Mouse (Mus musculus): ENCODE measurements at regions not wholly inside any gene's neighbourhood (a gene's known extent, or its start where the extent isn't known, plus 50 kb on each side); places are given as distances from the start of the nearest gene placed in this dataset.
A peak's percentile ranks its signal among the peaks of the same experiment; 100 is the strongest.

DNA sequence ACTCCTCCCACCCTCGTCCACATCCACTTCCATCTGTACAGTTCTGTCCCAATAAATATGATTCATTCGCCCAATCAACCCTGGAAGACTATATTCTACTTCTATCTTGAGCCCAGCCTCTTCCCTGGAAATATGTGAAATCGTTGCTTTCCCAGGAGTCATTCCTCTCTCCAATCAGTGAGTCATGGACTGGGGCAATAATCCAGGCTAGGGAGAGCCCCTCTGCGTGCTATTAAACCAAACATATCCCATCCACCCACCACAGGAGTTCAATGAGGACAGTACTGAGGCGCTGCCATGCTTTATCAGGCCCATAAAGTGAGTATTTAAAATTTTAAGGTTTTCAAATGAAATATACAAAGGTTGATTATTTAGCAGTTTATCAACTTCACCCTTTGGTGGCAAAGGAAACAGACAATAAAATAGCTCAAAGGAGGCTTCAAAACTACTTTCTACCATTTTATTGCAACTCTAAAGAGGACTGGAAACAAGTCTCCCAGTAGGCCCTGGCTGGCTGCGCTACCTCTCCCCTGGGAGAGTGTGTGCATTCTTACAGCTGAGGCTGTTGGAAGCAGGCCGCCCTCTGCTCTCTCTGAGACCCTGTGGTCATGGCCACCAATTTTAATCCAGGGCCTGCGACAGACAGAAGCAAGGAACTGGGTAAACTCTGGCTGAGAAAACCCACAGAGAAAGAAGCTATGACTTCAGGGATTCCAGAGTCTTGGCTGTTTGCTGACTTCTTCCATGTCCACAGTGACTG, 471.9 kb downstream of the Lmo4 start:
- TF ChIP-seq CTCF (conservative IDR thresholded peaks at IDR 0.05; ENCODE audit: insufficient read depth, insufficient read length, low read depth, low read length) (no peak), POLR2A (IDR thresholded peaks at IDR 0.05; ENCODE audit: low read depth, low read length) (no peak)
- Histone ChIP-seq H3K36me3 (ENCODE audit: control insufficient read depth, insufficient read depth, low read length) (no peaks in the 10 kb centered on the region), H3K27me3 (replicated peaks; ENCODE audit: control insufficient read depth, insufficient read depth, low read length) (no peaks in the 10 kb centered on the region; the same call in 1 of the 2 replicates), H3K4me1 (ENCODE audit: control insufficient read depth, insufficient read depth, low read length) (no peaks in the 10 kb centered on the region), H3K27ac (ENCODE audit: insufficient read depth, low read depth, low read length) (no peak overlapping the region), H3K4me3 (ENCODE audit: insufficient read depth, low read depth, low read length) (no peak overlapping the region)
- WGBS = 73% methylated on average over 8 of the region's 8 CpGs
- DNase-seq = peak; percentile 5

DNA sequence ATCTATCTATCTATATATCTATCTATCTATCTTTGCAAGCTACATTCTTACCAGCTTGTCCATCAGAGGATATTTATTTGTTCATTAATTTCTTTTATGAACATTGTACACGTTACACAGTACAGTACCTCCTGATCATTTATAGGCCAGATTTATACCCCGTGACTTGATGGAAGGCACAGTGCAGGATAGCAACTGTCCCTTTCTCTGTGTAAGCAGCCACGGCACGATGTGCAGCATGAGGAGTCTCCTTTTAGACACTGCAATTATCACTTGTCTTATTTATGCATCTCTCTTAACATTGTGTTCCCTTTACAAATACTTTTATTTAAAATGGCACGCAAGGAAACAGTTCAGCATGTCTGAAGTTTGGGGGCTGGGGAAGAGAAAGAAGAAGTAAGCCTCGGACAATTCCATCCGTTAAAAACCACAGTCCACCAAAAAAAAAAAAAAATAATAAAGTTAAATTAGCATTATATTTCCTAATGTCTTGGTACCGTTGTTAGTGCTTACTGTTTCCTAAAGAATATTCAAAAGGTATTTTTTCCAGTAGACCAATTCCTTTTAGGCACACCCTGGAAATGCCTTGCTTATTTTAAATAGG, 475.4 kb downstream of the Lmo4 start:
- Histone ChIP-seq H3K36me3 (ENCODE audit: control insufficient read depth, insufficient read depth, low read length) (no peaks in the 10 kb centered on the region), H3K27me3 (replicated peaks; ENCODE audit: control insufficient read depth, insufficient read depth, low read length) (no peaks in the 10 kb centered on the region), H3K27ac (ENCODE audit: insufficient read depth, low read depth, low read length) (no peak overlapping the region), H3K4me1 (ENCODE audit: control insufficient read depth, insufficient read depth, low read length) (no peaks in the 10 kb centered on the region), H3K4me3 (ENCODE audit: insufficient read depth, low read depth, low read length) (no peak overlapping the region)
- TF ChIP-seq CTCF (conservative IDR thresholded peaks at IDR 0.05; ENCODE audit: insufficient read depth, insufficient read length, low read depth, low read length) (no peak), POLR2A (IDR thresholded peaks at IDR 0.05; ENCODE audit: low read depth, low read length) (no peak)
- no peak for DNase-seq
- 82% methylated on average over 8 of the region's 8 CpGs for WGBS

DNA sequence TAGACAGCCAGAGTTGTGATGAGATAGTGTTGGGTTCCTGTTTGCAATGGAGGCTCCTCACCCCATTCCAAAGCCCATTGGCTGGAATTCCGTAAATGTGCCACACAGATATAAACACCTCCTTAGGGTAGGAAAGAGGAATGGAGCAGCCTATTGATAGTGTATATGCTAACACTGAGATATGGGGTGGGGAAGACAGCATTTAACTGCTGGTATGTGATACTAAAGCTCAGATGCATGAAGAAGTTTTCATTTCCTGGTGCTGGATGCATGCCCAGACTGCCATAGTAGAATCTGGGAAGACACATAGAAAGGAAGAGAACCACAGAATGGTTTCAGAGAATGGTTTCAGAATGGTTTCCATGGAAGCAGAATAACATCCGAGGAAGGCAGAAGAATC, 482.4 kb downstream of the Lmo4 start:
- H3K36me3 ChIP-seq (ENCODE audit: control insufficient read depth, insufficient read depth, low read length) = no peaks in the 10 kb centered on the region
- no peaks in the 10 kb centered on the region for H3K27me3 ChIP-seq (replicated peaks; ENCODE audit: control insufficient read depth, insufficient read depth, low read length)
- no peaks in the 10 kb centered on the region for H3K4me1 ChIP-seq (ENCODE audit: control insufficient read depth, insufficient read depth, low read length)
- no peak for DNase-seq
- H3K27ac ChIP-seq (ENCODE audit: insufficient read depth, low read depth, low read length) = no peak overlapping the region
- TF ChIP-seq POLR2A (IDR thresholded peaks at IDR 0.05; ENCODE audit: low read depth, low read length) = no peak
- no peak for TF ChIP-seq CTCF (conservative IDR thresholded peaks at IDR 0.05; ENCODE audit: insufficient read depth, insufficient read length, low read depth, low read length)
- WGBS = 80% methylated on average over 2 of the region's 2 CpGs
- H3K4me3 ChIP-seq (ENCODE audit: insufficient read depth, low read depth, low read length) = no peak overlapping the region

DNA sequence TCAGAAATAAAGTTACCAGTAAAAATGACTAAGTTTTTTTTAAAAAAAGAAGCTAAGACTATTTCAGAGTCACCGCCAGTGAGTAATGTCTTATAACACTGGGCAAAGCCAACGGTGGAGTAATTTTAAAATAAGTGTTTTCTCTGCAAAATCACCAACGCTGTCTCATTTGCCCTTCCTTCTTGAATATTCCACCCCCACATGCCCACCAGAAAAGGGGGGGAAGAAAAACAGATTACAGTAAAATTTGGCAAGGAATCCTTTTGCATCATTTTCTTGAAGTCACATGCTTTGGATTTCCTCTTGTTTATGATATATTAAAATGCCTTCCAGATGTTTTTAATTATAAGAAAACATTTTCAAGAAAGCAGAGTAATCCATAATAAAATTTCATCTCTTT, 482.9 kb downstream of the Lmo4 start:
- Histone ChIP-seq H3K4me1 (ENCODE audit: control insufficient read depth, insufficient read depth, low read length) (no peaks in the 10 kb centered on the region), H3K36me3 (ENCODE audit: control insufficient read depth, insufficient read depth, low read length) (no peaks in the 10 kb centered on the region), H3K4me3 (ENCODE audit: insufficient read depth, low read depth, low read length) (no peak overlapping the region), H3K27ac (ENCODE audit: insufficient read depth, low read depth, low read length) (no peak overlapping the region), H3K27me3 (replicated peaks; ENCODE audit: control insufficient read depth, insufficient read depth, low read length) (no peaks in the 10 kb centered on the region)
- no peak for DNase-seq
- WGBS = 72% methylated on average over 3 of the region's 3 CpGs
- TF ChIP-seq CTCF (conservative IDR thresholded peaks at IDR 0.05; ENCODE audit: insufficient read depth, insufficient read length, low read depth, low read length) (no peak), POLR2A (IDR thresholded peaks at IDR 0.05; ENCODE audit: low read depth, low read length) (no peak)

DNA sequence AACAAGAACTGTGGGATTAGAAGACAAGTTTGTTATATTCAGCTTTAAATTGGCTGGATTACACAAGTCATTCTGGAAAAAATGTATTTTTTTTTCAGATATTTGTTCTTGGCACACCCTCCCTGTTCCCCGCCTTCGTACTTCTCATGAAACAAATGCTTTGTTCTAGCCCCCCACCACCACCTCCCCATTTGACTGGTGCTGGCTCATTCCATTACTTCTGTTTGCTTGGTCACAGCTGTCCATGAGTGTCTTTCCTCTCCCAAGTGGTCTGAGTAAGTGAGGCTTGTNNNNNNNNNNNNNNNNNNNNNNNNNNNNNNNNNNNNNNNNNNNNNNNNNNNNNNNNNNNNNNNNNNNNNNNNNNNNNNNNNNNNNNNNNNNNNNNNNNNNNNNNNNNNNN, 491.8 kb downstream of the Lmo4 start:
- DNase-seq = no peak
- Histone ChIP-seq H3K4me1 (ENCODE audit: control insufficient read depth, insufficient read depth, low read length) (no peaks in the 10 kb centered on the region), H3K27me3 (replicated peaks; ENCODE audit: control insufficient read depth, insufficient read depth, low read length) (no peaks in the 10 kb centered on the region), H3K27ac (ENCODE audit: insufficient read depth, low read depth, low read length) (no peak overlapping the region), H3K4me3 (ENCODE audit: insufficient read depth, low read depth, low read length) (no peak overlapping the region), H3K36me3 (ENCODE audit: control insufficient read depth, insufficient read depth, low read length) (no peaks in the 10 kb centered on the region)
- 97% methylated on average over 2 of the region's 2 CpGs for WGBS
- no peak for TF ChIP-seq POLR2A (IDR thresholded peaks at IDR 0.05; ENCODE audit: low read depth, low read length)
- no peak for TF ChIP-seq CTCF (conservative IDR thresholded peaks at IDR 0.05; ENCODE audit: insufficient read depth, insufficient read length, low read depth, low read length)

DNA sequence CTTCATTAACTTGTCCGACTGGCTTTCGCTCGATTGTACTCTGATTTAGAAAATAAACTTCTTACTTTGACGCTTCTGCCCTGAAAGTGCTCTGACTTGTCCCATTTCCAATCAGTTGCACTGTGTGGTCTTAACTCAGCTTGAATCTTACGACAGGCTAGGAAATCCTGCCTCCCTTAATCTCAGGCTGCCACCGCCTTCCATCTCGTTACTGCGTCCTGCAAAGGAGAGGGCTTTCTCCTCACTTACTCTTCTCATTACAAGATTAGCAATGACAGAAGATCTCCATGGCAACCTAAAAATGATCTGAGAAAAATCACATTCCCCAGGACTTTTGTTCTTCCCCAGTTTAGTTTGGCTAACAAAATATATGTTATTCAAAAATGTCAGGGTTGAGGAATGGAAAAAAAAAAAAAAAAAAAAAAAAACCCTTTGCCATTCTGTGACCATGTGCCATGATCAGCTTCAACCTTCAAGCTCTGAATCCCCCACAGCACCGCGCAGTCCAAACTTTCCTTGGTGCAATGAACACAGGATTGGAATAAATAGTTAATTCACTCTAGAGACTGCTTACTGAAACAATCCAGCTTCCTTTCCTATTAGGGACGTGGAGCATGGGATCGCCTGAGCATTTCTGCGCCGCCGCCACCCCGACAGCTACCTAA, 494.1 kb downstream of the Lmo4 start:
- H3K27ac ChIP-seq (ENCODE audit: insufficient read depth, low read depth, low read length) = no peak overlapping the region
- DNase-seq = no peak
- 79% methylated on average over 16 of the region's 16 CpGs for WGBS
- no peaks in the 10 kb centered on the region for H3K27me3 ChIP-seq (replicated peaks; ENCODE audit: control insufficient read depth, insufficient read depth, low read length)
- no peaks in the 10 kb centered on the region for H3K36me3 ChIP-seq (ENCODE audit: control insufficient read depth, insufficient read depth, low read length)
- H3K4me3 ChIP-seq (ENCODE audit: insufficient read depth, low read depth, low read length) = no peak overlapping the region
- H3K4me1 ChIP-seq (ENCODE audit: control insufficient read depth, insufficient read depth, low read length) = no peaks in the 10 kb centered on the region
- no peak for TF ChIP-seq CTCF (conservative IDR thresholded peaks at IDR 0.05; ENCODE audit: insufficient read depth, insufficient read length, low read depth, low read length)
- TF ChIP-seq POLR2A (IDR thresholded peaks at IDR 0.05; ENCODE audit: low read depth, low read length) = no peak

DNA sequence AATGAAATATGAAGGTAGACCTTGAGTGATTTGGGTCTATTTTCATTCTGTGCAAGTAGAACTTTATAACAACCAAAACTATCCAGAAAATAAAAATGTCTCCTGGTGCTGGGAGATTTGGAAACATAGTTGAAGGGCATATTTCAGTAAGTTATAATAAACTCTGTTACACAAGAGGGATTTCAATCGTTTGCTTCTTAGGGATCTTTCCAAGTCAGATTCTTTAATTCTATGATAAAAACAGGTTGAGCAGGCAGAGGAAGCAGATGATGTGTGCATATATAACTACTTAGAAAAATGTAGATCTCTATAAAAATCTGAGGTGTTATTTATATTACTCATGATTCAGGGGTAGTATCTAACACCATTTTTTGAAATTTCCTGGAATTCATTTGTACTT, 498.3 kb downstream of the Lmo4 start:
- DNase-seq = no peak
- H3K27me3 ChIP-seq (replicated peaks; ENCODE audit: control insufficient read depth, insufficient read depth, low read length) = no peaks in the 10 kb centered on the region
- 75% methylated on average over 1 of the region's 1 CpGs for WGBS
- no peak for TF ChIP-seq POLR2A (IDR thresholded peaks at IDR 0.05; ENCODE audit: low read depth, low read length)
- TF ChIP-seq CTCF (conservative IDR thresholded peaks at IDR 0.05; ENCODE audit: insufficient read depth, insufficient read length, low read depth, low read length) = no peak
- no peaks in the 10 kb centered on the region for H3K36me3 ChIP-seq (ENCODE audit: control insufficient read depth, insufficient read depth, low read length)
- no peak overlapping the region for H3K4me3 ChIP-seq (ENCODE audit: insufficient read depth, low read depth, low read length)
- H3K4me1 ChIP-seq (ENCODE audit: control insufficient read depth, insufficient read depth, low read length) = no peaks in the 10 kb centered on the region
- no peak overlapping the region for H3K27ac ChIP-seq (ENCODE audit: insufficient read depth, low read depth, low read length)

Data from kidney, adult 2 months (tissue).